Mouse (Mus musculus) E14TG2a.4 (cell line): Measurements from ENCODE around the gene Plcl1.

Experiments used
- H3K27me3 ChIP-seq: 2 replicates; pipeline ENCODE4 v1.6.1; 2014; ENCODE audit warnings: low read length, control low read depth; ENCODE audit not compliant: insufficient read depth
- H3K36me3 ChIP-seq: 2 replicates; pipeline ENCODE4 v1.6.1; 2014; ENCODE audit warnings: low read length, control low read depth; ENCODE audit not compliant: insufficient read depth
- H3K4me1 ChIP-seq: replicated peaks from 2 replicates; pipeline ENCODE4 v1.6.1; 2014; ENCODE audit warnings: low read depth, low read length, control low read depth
- H3K4me3 ChIP-seq: replicated peaks from 2 replicates; pipeline ENCODE4 v1.5.1; 2014; ENCODE audit warnings: mild to moderate bottlenecking, low read length
- H3K9me3 ChIP-seq: 2 replicates; pipeline ENCODE4 v1.6.1; 2014; ENCODE audit warnings: low read length, control low read depth
- CTCF ChIP-seq: conservative IDR thresholded peaks from 2 replicates; pipeline ENCODE4 v1.5.1; 2014; ENCODE audit warnings: low read length
- NANOG ChIP-seq: IDR thresholded peaks from 2 replicates; pipeline ENCODE4 v1.6.1; 2014; ENCODE audit warnings: borderline replicate concordance, low read length, mixed read lengths
- POU5F1 ChIP-seq: IDR thresholded peaks from 2 replicates; pipeline ENCODE4 v1.6.1; 2014; ENCODE audit warnings: low read length, borderline replicate concordance

Gene Plcl1

GRCm38 (mm10) chr1:55565933-55566332 is 160.2 kb downstream of the Plcl1 start:
- no peak overlapping the region for H3K4me3 ChIP-seq
- H3K9me3 ChIP-seq, result no peaks in the 10 kb centered on the region
- no peaks in the 10 kb centered on the region for H3K4me1 ChIP-seq
- TF ChIP-seq NANOG (no peak), POU5F1 (no peak), CTCF (no peak)
- H3K36me3 ChIP-seq, result peaks cover 5% of the 10 kb centered on the region
- H3K27me3 ChIP-seq, result 0 out of 2 replicates have a peak, but pooled peaks cover 2% of the 10 kb centered on the region

GRCm38 (mm10) chr1:55567801-55568360 is 162.2 kb downstream of the Plcl1 start:
- no peaks in the 10 kb centered on the region for H3K4me1 ChIP-seq
- TF ChIP-seq CTCF, result no peak
- TF ChIP-seq POU5F1, result no peak
- no peak for TF ChIP-seq NANOG

GRCm38 (mm10) chr1:55570225-55570624 is 164.5 kb downstream of the Plcl1 start:
- Histone ChIP-seq H3K4me3 (no peak overlapping the region), H3K4me1 (no peaks in the 10 kb centered on the region), H3K36me3 (peaks cover 6% of the 10 kb centered on the region), H3K9me3 (no peaks in the 10 kb centered on the region), H3K27me3 (no peaks in the 10 kb centered on the region)
- no peak for TF ChIP-seq CTCF
- TF ChIP-seq POU5F1, result no peak
- no peak for TF ChIP-seq NANOG

More at GRCm38 (mm10) chr1:55567801-55568360, 162.2 kb downstream of the Plcl1 start:
- no peaks in the 10 kb centered on the region for H3K9me3 ChIP-seq
- peaks cover 6% of the 10 kb centered on the region for H3K36me3 ChIP-seq
- no peak overlapping the region for H3K4me3 ChIP-seq
- no peaks in the 10 kb centered on the region for H3K27me3 ChIP-seq

GRCm38 (mm10) chr1:55571399-55571798 is 165.7 kb downstream of the Plcl1 start:
- Histone ChIP-seq H3K27me3 (no peaks in the 10 kb centered on the region), H3K36me3 (peaks cover 6% of the 10 kb centered on the region), H3K9me3 (no peaks in the 10 kb centered on the region), H3K4me1 (peaks cover 10% of the 10 kb centered on the region), H3K4me3 (no peak overlapping the region)
- TF ChIP-seq CTCF (no peak), NANOG (no peak), POU5F1 (no peak)

GRCm38 (mm10) chr1:55572202-55572601 is 166.5 kb downstream of the Plcl1 start:
- no peaks in the 10 kb centered on the region for H3K27me3 ChIP-seq
- no peak for TF ChIP-seq NANOG
- no peak for TF ChIP-seq POU5F1
- no peak for TF ChIP-seq CTCF
- peaks cover 6% of the 10 kb centered on the region for H3K36me3 ChIP-seq
- H3K4me1 ChIP-seq, result peaks cover 10% of the 10 kb centered on the region
- no peak overlapping the region for H3K4me3 ChIP-seq
- H3K9me3 ChIP-seq, result no peaks in the 10 kb centered on the region

GRCm38 (mm10) chr1:55572664-55573063 is 166.9 kb downstream of the Plcl1 start:
- peaks cover 10% of the 10 kb centered on the region for H3K4me1 ChIP-seq
- TF ChIP-seq NANOG (no peak), POU5F1 (no peak), CTCF (no peak)

GRCm38 (mm10) chr1:55575916-55576315 is 170.2 kb downstream of the Plcl1 start:
- Histone ChIP-seq H3K4me3 (no peak overlapping the region), H3K4me1 (peaks cover 10% of the 10 kb centered on the region), H3K9me3 (no peaks in the 10 kb centered on the region), H3K36me3 (peaks cover 1% of the 10 kb centered on the region), H3K27me3 (no peaks in the 10 kb centered on the region)
- TF ChIP-seq CTCF (no peak), POU5F1 (no peak)

More at GRCm38 (mm10) chr1:55572664-55573063, 166.9 kb downstream of the Plcl1 start:
- peaks cover 6% of the 10 kb centered on the region for H3K36me3 ChIP-seq
- H3K9me3 ChIP-seq, result no peaks in the 10 kb centered on the region
- no peaks in the 10 kb centered on the region for H3K27me3 ChIP-seq
- H3K4me3 ChIP-seq, result no peak overlapping the region

GRCm38 (mm10) chr1:55581752-55582151 is 176.0 kb downstream of the Plcl1 start:
- no peaks in the 10 kb centered on the region for H3K9me3 ChIP-seq
- TF ChIP-seq CTCF, result no peak
- no peak for TF ChIP-seq POU5F1
- no peak for TF ChIP-seq NANOG
- no peaks in the 10 kb centered on the region for H3K4me1 ChIP-seq

GRCm38 (mm10) chr1:55585441-55585840 is 179.7 kb downstream of the Plcl1 start:
- H3K27me3 ChIP-seq, result no peaks in the 10 kb centered on the region
- H3K4me1 ChIP-seq, result no peaks in the 10 kb centered on the region
- TF ChIP-seq POU5F1, result no peak
- no peak for TF ChIP-seq NANOG
- TF ChIP-seq CTCF, result no peak
- no peaks in the 10 kb centered on the region for H3K9me3 ChIP-seq
- no peaks in the 10 kb centered on the region for H3K36me3 ChIP-seq
- H3K4me3 ChIP-seq, result no peak overlapping the region

More at GRCm38 (mm10) chr1:55581752-55582151, 176.0 kb downstream of the Plcl1 start:
- Histone ChIP-seq H3K4me3 (no peak overlapping the region), H3K27me3 (no peaks in the 10 kb centered on the region), H3K36me3 (no peaks in the 10 kb centered on the region)
